Mouse (Mus musculus): ENCODE measurements around the gene Themis.

DNA sequence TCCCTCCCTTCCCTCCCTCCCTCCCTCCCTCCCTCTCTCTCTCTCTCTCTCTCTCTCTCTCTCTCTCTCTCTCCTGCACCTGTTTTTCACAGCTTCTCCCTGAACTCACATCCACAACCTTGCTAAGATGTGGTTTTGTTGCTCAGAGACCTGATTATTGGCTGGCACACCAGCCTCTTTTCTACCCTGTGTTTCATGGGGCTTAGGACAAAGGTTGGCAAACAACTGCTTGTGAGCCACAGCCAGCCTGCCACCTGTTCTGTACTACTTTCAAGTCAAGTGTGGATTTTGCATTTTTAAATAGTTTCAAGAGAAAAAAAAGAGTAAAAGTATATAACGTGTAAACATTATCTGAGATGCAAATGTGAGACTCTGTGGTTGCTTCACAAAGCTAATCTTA lies 48.7 kb upstream of the Themis start:
- TF ChIP-seq CTCF (IDR thresholded peaks at IDR 0.05; ENCODE audit: extremely low read depth, insufficient read depth, low read length) (no peak), POLR2A (IDR thresholded peaks at IDR 0.05; ENCODE audit: extremely low read depth, insufficient read depth, low read length) (no peak)
